In genomic region chr2:173366734-173367133, GRCm38 (mm10) we compare ENCODE assay signal across 30 mouse cellular contexts.
"Had no signal": no experiment of that assay in that cellular context is flagged by ENCODE, and none has a peak within 500 bp of the region (broad histone marks: within the 10 kb centered on the region; RNA-seq: fewer than 3 reads in every experiment).

No protein-coding gene starts in this region.

- H3K9ac ChIP-seq: limb, embryonic 12.5 days; limb, embryonic 13.5 days; limb, embryonic 15.5 days; liver, embryonic 12.5 days; liver, embryonic 13.5 days; liver, embryonic 14.5 days; liver, embryonic 15.5 days; liver, postnatal 0 days; lung, embryonic 14.5 days; lung, embryonic 15.5 days; midbrain, embryonic 12.5 days; midbrain, embryonic 13.5 days; midbrain, embryonic 15.5 days; neural tube, embryonic 12.5 days had no signal

- H3K4me1 ChIP-seq: liver, embryonic 12.5 days; liver, embryonic 13.5 days; liver, embryonic 15.5 days had no signal

- H3K4me3 ChIP-seq: limb, embryonic 10.5 days; limb, embryonic 12.5 days; limb, embryonic 13.5 days; limb, embryonic 15.5 days; liver, embryonic 12.5 days; liver, embryonic 13.5 days; liver, embryonic 15.5 days; lung, embryonic 15.5 days; megakaryocyte, embryonic 14.5 days; midbrain, embryonic 10.5 days; midbrain, embryonic 12.5 days; midbrain, embryonic 13.5 days; midbrain, embryonic 15.5 days; myocyte; neural tube, embryonic 12.5 days had no signal

- H3K27me3 ChIP-seq: midbrain, embryonic 15.5 days had no signal

- ATAC-seq: liver, embryonic 12.5 days; liver, postnatal 0 days; lung, postnatal 0 days; midbrain, embryonic 13.5 days; midbrain, embryonic 16.5 days had no signal

- H3K27ac ChIP-seq: limb, embryonic 10.5 days; limb, embryonic 12.5 days; limb, embryonic 13.5 days; limb, embryonic 15.5 days; liver, embryonic 12.5 days; liver, embryonic 13.5 days; liver, embryonic 14.5 days; liver, embryonic 15.5 days; lung, embryonic 15.5 days; macrophage; midbrain, embryonic 10.5 days; midbrain, embryonic 12.5 days; midbrain, embryonic 13.5 days; neural tube, embryonic 12.5 days had no signal

- DNase-seq: left cerebral cortex, postnatal 4 days; liver; liver, embryonic 13.5 days; liver, postnatal 0 days; lung, adult 18-20 months; lung, adult 2 months; lung, embryonic 14.5 days; lung, postnatal 10 days; lung, postnatal 14 days; lung, postnatal 36 days; lung, postnatal 4 days had no signal

- H3K36me3 ChIP-seq: limb, embryonic 10.5 days; limb, embryonic 12.5 days; limb, embryonic 13.5 days; limb, embryonic 15.5 days; liver, embryonic 12.5 days; liver, embryonic 13.5 days; liver, embryonic 15.5 days; lung, embryonic 15.5 days; midbrain, embryonic 10.5 days; midbrain, embryonic 12.5 days; midbrain, embryonic 13.5 days; midbrain, embryonic 15.5 days; neural tube, embryonic 12.5 days had no signal

- H3K4me2 ChIP-seq: limb, embryonic 12.5 days; limb, embryonic 13.5 days; limb, embryonic 15.5 days; liver, embryonic 11.5 days; liver, embryonic 12.5 days; liver, embryonic 13.5 days; liver, embryonic 15.5 days; lung, embryonic 14.5 days; lung, embryonic 15.5 days; midbrain, embryonic 12.5 days; midbrain, embryonic 13.5 days; midbrain, embryonic 15.5 days; neural tube, embryonic 12.5 days had no signal

- H3K9me3 ChIP-seq: limb, embryonic 10.5 days; limb, embryonic 15.5 days; liver, embryonic 15.5 days; lung, embryonic 15.5 days; midbrain, embryonic 10.5 days; midbrain, embryonic 12.5 days; midbrain, embryonic 13.5 days; midbrain, embryonic 15.5 days; neural tube, embryonic 12.5 days had no signal
